Mouse (Mus musculus) kidney, postnatal 0 days (tissue): ENCODE data around the gene Btnl6. TPM values are rescaled to one million over a fixed set of nuclear protein-coding genes. Genes with fewer than 3 reads are reported as not detected.
"Not testable (repeated sequence)": the region's sequence is repeated elsewhere in the genome, so short reads cannot be mapped to it uniquely, and the experiment has no call there.

Experiments used
- ATAC-seq: fragments of 200-750 bp; cut with Nextera tagmentation; replicated peaks from 2 replicates; pipeline ENCODE4 v1.8.0; 2017; ENCODE audit warnings: low read depth, moderate number of reproducible peaks, moderate TSS enrichment, moderate library complexity; ENCODE audit not compliant: low FRiP score
- DNase-seq: peaks from one replicate; pipeline ENCODE4 v3.0.0-alpha.2; 2016; ENCODE audit warnings: low spot score
- H3K27ac ChIP-seq: fragments of 300-500 bp; sonication (generic); 2 replicates; pipeline ENCODE4 v1.5.1; 2014; ENCODE audit warnings: mild to moderate bottlenecking
- H3K27me3 ChIP-seq: fragments of 300-500 bp; sonication (generic); 2 replicates; pipeline ENCODE4 v1.6.1; 2014; ENCODE audit warnings: low read length, mixed read lengths; ENCODE audit not compliant: insufficient read depth
- H3K36me3 ChIP-seq: fragments of 300-500 bp; sonication (generic); 2 replicates; pipeline ENCODE4 v1.6.1; 2014; ENCODE audit warnings: low read length, mixed read lengths; ENCODE audit not compliant: insufficient read depth
- H3K4me1 ChIP-seq: fragments of 300-500 bp; sonication (generic); replicated peaks from 2 replicates; pipeline ENCODE4 v1.6.1; 2014; ENCODE audit warnings: antibody characterized with exemption, low read length, mixed read lengths; ENCODE audit not compliant: insufficient read depth
- H3K4me2 ChIP-seq: fragments of 300-500 bp; sonication (generic); 2 replicates; pipeline ENCODE4 v1.6.1; 2014; ENCODE audit warnings: mild to moderate bottlenecking, low read length, moderate library complexity, mixed read lengths
- H3K4me3 ChIP-seq: fragments of 300-500 bp; sonication (generic); replicated peaks from 2 replicates; pipeline ENCODE4 v1.5.1; 2014; ENCODE audit warnings: low read depth, low read length
- H3K9ac ChIP-seq: fragments of 300-500 bp; sonication (generic); 2 replicates; pipeline ENCODE4 v1.6.1; 2014; ENCODE audit warnings: low read depth, low read length
- H3K9me3 ChIP-seq: fragments of 300-500 bp; sonication (generic); replicated peaks from 2 replicates; pipeline ENCODE4 v1.6.1; 2016; ENCODE audit warnings: low read length, inconsistent platforms, mixed read lengths
- CTCF ChIP-seq: IDR thresholded peaks from 2 replicates; pipeline ENCODE4 v1.5.1; 2016; ENCODE audit warnings: antibody characterized with exemption, low read depth, mild to moderate bottlenecking, moderate library complexity
- WGBS: fragments of 180-500 bp; shearing (Covaris S2); extraction: QIAGEN DNeasy Blood & Tissue Kit; methylation state at CpG from one replicate; pipeline ENCODE4 v1.1.7; 2014; 5-methylcytosine and 5-hydroxymethylcytosine counted together
- polyA plus RNA-seq: library from polyadenylated mRNA; unstranded; fragments of >200 nt; fragmentation: Nextera tagmentation; extraction: Ambion mirVana; gene quantifications from 2 replicates; pipeline ENCODE4 v1.2.1, GENCODE M21; 2015

The Btnl6 gene
- polyA plus RNA-seq, 1 experiment from 2014 or later: not detected

DNA sequence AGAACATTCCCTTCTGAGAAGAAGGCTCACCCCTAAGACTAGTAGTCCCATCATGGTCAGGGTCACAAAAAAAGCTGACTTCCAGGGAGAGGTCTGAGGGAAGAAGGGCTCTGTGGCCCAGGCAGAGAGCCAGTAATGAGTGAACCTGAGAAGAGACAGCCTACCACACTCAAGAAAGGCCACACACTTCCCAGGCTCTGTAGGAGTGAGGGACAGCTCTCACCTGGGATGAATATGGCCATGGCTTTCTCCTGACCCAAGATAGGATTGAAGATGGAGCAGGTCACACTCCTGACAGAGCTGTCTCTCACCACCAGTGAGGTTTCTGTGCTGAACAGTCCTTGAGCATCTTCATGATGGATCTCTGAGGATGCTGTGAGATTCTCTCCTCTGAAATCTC, 24.4 kb downstream of the Btnl6 start:
- DNase-seq (no peak), ATAC-seq (no peak)
- Histone ChIP-seq H3K9ac (no peak overlapping the region), H3K4me2 (no peak overlapping the region), H3K4me1 (no peaks in the 10 kb centered on the region), H3K27me3 (no peaks in the 10 kb centered on the region), H3K27ac (no peak overlapping the region), H3K9me3 (no peaks in the 10 kb centered on the region), H3K4me3 (no peak overlapping the region), H3K36me3 (no peaks in the 10 kb centered on the region)
- TF ChIP-seq CTCF: no peak

GRCm38 (mm10) chr17:34477238-34478013, 39.7 kb downstream of the Btnl6 start, which contains the start of gene Btnl4:
Btnl4 (minus strand) TSS chr17:34477318.
- H3K36me3 ChIP-seq, H3K9me3 ChIP-seq, H3K27ac ChIP-seq, ATAC-seq, H3K4me3 ChIP-seq, H3K27me3 ChIP-seq, DNase-seq, H3K4me1 ChIP-seq, H3K9ac ChIP-seq, H3K4me2 ChIP-seq: not testable (repeated sequence)
- WGBS: 70% methylated on average over 4 of the region's 5 CpGs

- Histone ChIP-seq H3K4me2 (no peak overlapping the region), H3K4me3 (no peak overlapping the region), H3K9me3 (no peaks in the 10 kb centered on the region), H3K36me3 (no peaks in the 10 kb centered on the region), H3K27me3 (no peaks in the 10 kb centered on the region), H3K27ac (no peak overlapping the region), H3K4me1 (no peaks in the 10 kb centered on the region), H3K9ac (no peak overlapping the region)
- no peak for DNase-seq
- 92% methylated on average over 1 of the region's 2 CpGs for WGBS
- no peak for TF ChIP-seq CTCF
- no peak for ATAC-seq
Measured at GRCm38 (mm10) chr17:34476427-34476826, 40.7 kb downstream of the Btnl6 start.

GRCm38 (mm10) chr17:34475060-34475459, 42.1 kb downstream of the Btnl6 start:
- H3K9me3 ChIP-seq: no peaks in the 10 kb centered on the region
- H3K27me3 ChIP-seq: no peaks in the 10 kb centered on the region
- no peak for TF ChIP-seq CTCF
- H3K36me3 ChIP-seq: no peaks in the 10 kb centered on the region
- H3K4me3 ChIP-seq: no peak overlapping the region
- no peaks in the 10 kb centered on the region for H3K4me1 ChIP-seq
- no peak overlapping the region for H3K9ac ChIP-seq
- no peak overlapping the region for H3K4me2 ChIP-seq
- ATAC-seq (no peak), DNase-seq (no peak)
- WGBS: 76% methylated on average over 3 of the region's 3 CpGs
- no peak overlapping the region for H3K27ac ChIP-seq

GRCm38 (mm10) chr17:34470491-34470890, 46.7 kb downstream of the Btnl6 start:
- no peaks in the 10 kb centered on the region for H3K4me1 ChIP-seq
- DNase-seq (no peak), ATAC-seq (no peak)
- TF ChIP-seq CTCF: no peak
- H3K36me3 ChIP-seq: no peaks in the 10 kb centered on the region
- no peaks in the 10 kb centered on the region for H3K9me3 ChIP-seq
- no peaks in the 10 kb centered on the region for H3K27me3 ChIP-seq
- H3K4me3 ChIP-seq: no peak overlapping the region
- 70% methylated on average over 2 of the region's 2 CpGs for WGBS
- no peak overlapping the region for H3K4me2 ChIP-seq
- no peak overlapping the region for H3K9ac ChIP-seq
- H3K27ac ChIP-seq: no peak overlapping the region

DNA sequence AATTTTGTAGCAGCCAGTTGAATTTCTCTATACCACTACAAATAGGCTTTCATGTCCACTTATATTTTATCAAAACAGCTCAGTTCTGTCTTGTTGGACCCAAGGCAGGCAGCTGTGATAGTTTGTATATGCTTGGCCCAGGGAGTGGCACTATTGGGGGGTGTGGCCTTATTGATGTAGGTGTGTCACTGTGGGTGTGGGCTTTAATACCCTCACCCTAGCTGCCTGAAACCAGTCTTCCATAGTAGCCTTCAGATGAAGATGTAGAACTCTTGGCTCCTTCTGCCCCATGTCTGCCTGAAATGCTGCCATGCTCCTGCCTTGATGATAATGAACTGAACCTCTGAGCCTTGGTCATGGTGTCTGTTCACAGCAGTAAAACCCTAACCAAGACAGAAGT, 51.2 kb downstream of the Btnl6 start:
- H3K4me1 ChIP-seq, H3K9ac ChIP-seq, H3K27me3 ChIP-seq, ATAC-seq, H3K36me3 ChIP-seq, DNase-seq, H3K4me2 ChIP-seq, H3K27ac ChIP-seq, H3K9me3 ChIP-seq, H3K4me3 ChIP-seq: not testable (repeated sequence)

- Histone ChIP-seq H3K4me1 (no peaks in the 10 kb centered on the region), H3K9ac (no peak overlapping the region), H3K27me3 (no peaks in the 10 kb centered on the region), H3K4me2 (no peak overlapping the region), H3K27ac (no peak overlapping the region), H3K4me3 (no peak overlapping the region), H3K36me3 (no peaks in the 10 kb centered on the region), H3K9me3 (no peaks in the 10 kb centered on the region)
- no peak for ATAC-seq
- WGBS: 84% methylated on average over 3 of the region's 3 CpGs
- no peak for TF ChIP-seq CTCF
- no peak for DNase-seq
Measured at GRCm38 (mm10) chr17:34459255-34459654, 57.9 kb downstream of the Btnl6 start.

Other genes starting within 250 kb of the Btnl6 start
- 5.9 and 6.0 TPM in 2 replicates for gene H2-Aa, start 229.5 kb downstream of the Btnl6 start, polyA plus RNA-seq
- gene H2-Eb1, start 211.5 kb downstream of the Btnl6 start, polyA plus RNA-seq: 13.6 and 14.3 TPM in 2 replicates
- gene H2-Eb2, start 191.7 kb downstream of the Btnl6 start, polyA plus RNA-seq: 0.06 TPM in 1 of 2 replicates, not detected in the other
- gene Btnl2, start 162.5 kb downstream of the Btnl6 start, polyA plus RNA-seq: 0.04 TPM in 1 of 2 replicates, not detected in the other
- not detected in 2 replicates for gene Btnl1, start 140.2 kb downstream of the Btnl6 start, polyA plus RNA-seq
- 1.2 and 1.4 TPM in 2 replicates for gene BC051142, start 118.5 kb downstream of the Btnl6 start, polyA plus RNA-seq
- gene Btnl4, start 40.0 kb downstream of the Btnl6 start, polyA plus RNA-seq: not detected in 2 replicates
- 6.8 and 10.6 TPM in 2 replicates for gene Notch4, start 46.9 kb upstream of the Btnl6 start, polyA plus RNA-seq
- gene Gpsm3, start 72.5 kb upstream of the Btnl6 start, polyA plus RNA-seq: 28.5 and 29.5 TPM in 2 replicates
- 13.0 and 13.2 TPM in 2 replicates for gene Pbx2, start 73.9 kb upstream of the Btnl6 start, polyA plus RNA-seq
- gene Ager, start 80.5 kb upstream of the Btnl6 start, polyA plus RNA-seq: 7.4 and 7.9 TPM in 2 replicates
- 154 and 177 TPM in 2 replicates for gene Rnf5, start 86.3 kb upstream of the Btnl6 start, polyA plus RNA-seq
- gene Agpat1, start 86.9 kb upstream of the Btnl6 start, polyA plus RNA-seq: 56.1 and 58.6 TPM in 2 replicates
- 5.9 and 6.6 TPM in 2 replicates for gene Egfl8, start 98.6 kb upstream of the Btnl6 start, polyA plus RNA-seq
- 62.9 and 65.5 TPM in 2 replicates for gene Ppt2, start 111.2 kb upstream of the Btnl6 start, polyA plus RNA-seq
- gene Prrt1, start 112.2 kb upstream of the Btnl6 start, polyA plus RNA-seq: 0.36 and 0.55 TPM in 2 replicates
- gene Fkbpl, start 127.4 kb upstream of the Btnl6 start, polyA plus RNA-seq: 16.4 and 18.6 TPM in 2 replicates
- gene Atf6b, start 129.8 kb upstream of the Btnl6 start, polyA plus RNA-seq: 62.0 and 65.8 TPM in 2 replicates
- 0.19 and 0.26 TPM in 2 replicates for gene Tnxb, start 153.2 kb upstream of the Btnl6 start, polyA plus RNA-seq
- 0.22 and 0.41 TPM in 2 replicates for gene C4b, start 226.5 kb upstream of the Btnl6 start, polyA plus RNA-seq